Mouse (Mus musculus) CH12.LX (cell line): Measurements from ENCODE around the gene Arhgef7. TPM values are rescaled to one million over a fixed set of nuclear protein-coding genes. Genes with fewer than 3 reads are reported as not detected.

ENCODE experiments used
- DNase-seq: peaks from one replicate; pipeline ENCODE4 v3.0.0-alpha.2; 2013; ENCODE audit errors: extremely low read depth
- H3K27ac ChIP-seq: 2 replicates; pipeline ENCODE4 v1.5.1; 2012; ENCODE audit warnings: low read depth, mild to moderate bottlenecking, control low read depth, moderate library complexity; ENCODE audit not compliant: insufficient read depth
- H3K27me3 ChIP-seq: replicated peaks from 2 replicates; pipeline ENCODE3; 2012; ENCODE audit warnings: inconsistent platforms
- H3K36me3 ChIP-seq, 2 experiments: replicated peaks in 1 of 2; 2 replicates each; pipeline versions ENCODE3 to v1.6.1; 2012; ENCODE audit warnings: inconsistent platforms in 1 of 2, low read length in 1 of 2, mild to moderate bottlenecking in 1 of 2, mixed read lengths in 1 of 2, moderate library complexity in 1 of 2; ENCODE audit not compliant: control insufficient read depth in 1 of 2, insufficient read depth in 1 of 2
- H3K4me1 ChIP-seq, 2 experiments: 2 replicates each; pipeline ENCODE4 v1.6.1; 2012; ENCODE audit warnings: inconsistent platforms in 1 of 2, moderate library complexity in 1 of 2; ENCODE audit not compliant: insufficient read depth in 2 of 2, control insufficient read depth in 1 of 2
- H3K4me2 ChIP-seq: 2 replicates; pipeline ENCODE4 v1.6.1; 2012; ENCODE audit warnings: low read depth, mild to moderate bottlenecking, control low read depth; ENCODE audit not compliant: poor library complexity, insufficient read depth, severe bottlenecking
- H3K4me3 ChIP-seq, 3 experiments: fragments of 150-350 bp in 1 of 3; sonication (generic) in 1 of 3; replicated peaks in 1 of 3; 2 replicates each; pipeline versions ENCODE3 to v1.5.1; 2011 to 2012; ENCODE audit warnings: low read depth in 2 of 3, low read length in 2 of 3, mild to moderate bottlenecking in 2 of 3, moderate library complexity in 2 of 3, control low read depth in 1 of 3, improper control_type of control experiment in 1 of 3, inconsistent platforms in 1 of 3, mixed read lengths in 1 of 3; ENCODE audit not compliant: poor library complexity in 1 of 3
- H3K79me2 ChIP-seq: replicated peaks from 2 replicates; pipeline ENCODE4 v1.6.1; 2012; ENCODE audit warnings: mild to moderate bottlenecking, moderate library complexity; ENCODE audit not compliant: control insufficient read depth, poor library complexity, insufficient read depth, severe bottlenecking; ENCODE audit errors: extremely low read depth
- H3K9ac ChIP-seq: 2 replicates; pipeline ENCODE4 v1.6.1; 2012; ENCODE audit warnings: low read depth, mild to moderate bottlenecking, control low read depth, moderate library complexity; ENCODE audit not compliant: insufficient read depth
- H3K9me3 ChIP-seq: replicated peaks from 2 replicates; pipeline ENCODE3; 2012; ENCODE audit warnings: low read length, inconsistent platforms, mixed read lengths
- BHLHE40 ChIP-seq: IDR thresholded peaks from 2 replicates; pipeline ENCODE4 v1.6.1; 2011; ENCODE audit warnings: mild to moderate bottlenecking, low read depth, low read length, improper control_type of control experiment
- CHD2 ChIP-seq: IDR thresholded peaks from 2 replicates; pipeline ENCODE4 v1.6.1; 2011; ENCODE audit warnings: low read length, improper control_type of control experiment
- E2F4 ChIP-seq: IDR thresholded peaks from 2 replicates; pipeline ENCODE4 v1.6.1; 2011; ENCODE audit warnings: low read depth, low read length, improper control_type of control experiment; ENCODE audit not compliant: insufficient replicate concordance
- EP300 ChIP-seq: IDR thresholded peaks from 2 replicates; pipeline ENCODE4 v1.6.1; 2011; ENCODE audit warnings: low read length, improper control_type of control experiment
- HCFC1 ChIP-seq: IDR thresholded peaks from 2 replicates; pipeline ENCODE4 v1.6.1; 2012; ENCODE audit warnings: low read depth, mild to moderate bottlenecking, inconsistent platforms, low read length, improper control_type of control experiment
- JUN ChIP-seq: IDR thresholded peaks from 2 replicates; pipeline ENCODE4 v1.6.1; 2011; ENCODE audit warnings: low read depth, mild to moderate bottlenecking, low read length, improper control_type of control experiment, moderate library complexity; ENCODE audit not compliant: insufficient read depth
- MAX ChIP-seq: IDR thresholded peaks from 2 replicates; pipeline ENCODE4 v1.6.1; 2011; ENCODE audit warnings: low read length, improper control_type of control experiment
- MAZ ChIP-seq: IDR thresholded peaks from 2 replicates; pipeline ENCODE4 v1.6.1; 2012; ENCODE audit warnings: low read depth, mild to moderate bottlenecking, inconsistent platforms, low read length, improper control_type of control experiment, moderate library complexity
- MXI1 ChIP-seq: IDR thresholded peaks from 2 replicates; pipeline ENCODE4 v1.6.1; 2011; ENCODE audit warnings: mild to moderate bottlenecking, low read depth, low read length, improper control_type of control experiment
- MYC ChIP-seq: IDR thresholded peaks from 2 replicates; pipeline ENCODE4 v1.6.1; 2011; ENCODE audit warnings: low read depth, mild to moderate bottlenecking, improper control_type of control experiment, low read length
- NELFE ChIP-seq: IDR thresholded peaks from 2 replicates; pipeline ENCODE4 v1.6.1; 2011; ENCODE audit warnings: low read depth, low read length, improper control_type of control experiment
- PAX5 ChIP-seq: IDR thresholded peaks from 2 replicates; pipeline ENCODE4 v1.6.1; 2012; ENCODE audit warnings: low read length, inconsistent platforms, mixed read lengths
- POLR2A ChIP-seq: IDR thresholded peaks from 2 replicates; pipeline ENCODE4 v1.6.1; 2011; ENCODE audit warnings: low read depth, mild to moderate bottlenecking, improper control_type of control experiment, low read length
- POLR2AphosphoS2 ChIP-seq: IDR thresholded peaks from 2 replicates; pipeline ENCODE4 v1.6.1; 2011; ENCODE audit warnings: low read depth, low read length, improper control_type of control experiment
- RAD21 ChIP-seq: IDR thresholded peaks from 2 replicates; pipeline ENCODE4 v1.6.1; 2011; ENCODE audit warnings: low read depth, mild to moderate bottlenecking, low read length, improper control_type of control experiment, moderate library complexity
- RCOR1 ChIP-seq: conservative IDR thresholded peaks from 2 replicates; pipeline ENCODE4 v1.6.1; 2012; ENCODE audit warnings: low read depth, mild to moderate bottlenecking, inconsistent platforms, low read length, improper control_type of control experiment
- SMC3 ChIP-seq: IDR thresholded peaks from 2 replicates; pipeline ENCODE4 v1.6.1; 2011; ENCODE audit warnings: low read depth, low read length, improper control_type of control experiment
- TBP ChIP-seq: conservative IDR thresholded peaks from 2 replicates; pipeline ENCODE4 v1.6.1; 2011; ENCODE audit warnings: low read depth, low read length, improper control_type of control experiment
- UBTF ChIP-seq: IDR thresholded peaks from 2 replicates; pipeline ENCODE4 v1.6.1; 2012; ENCODE audit warnings: low read depth, mild to moderate bottlenecking, inconsistent platforms, low read length, improper control_type of control experiment, moderate library complexity
- USF1 ChIP-seq: IDR thresholded peaks from 2 replicates; pipeline ENCODE4 v1.6.1; 2014; ENCODE audit warnings: low read depth, mild to moderate bottlenecking, inconsistent platforms, low read length, improper control_type of control experiment
- USF2 ChIP-seq: conservative IDR thresholded peaks from 2 replicates; pipeline ENCODE4 v1.6.1; 2011; ENCODE audit warnings: low read depth, low read length, improper control_type of control experiment
- ZMIZ1 ChIP-seq: IDR thresholded peaks from 2 replicates; pipeline ENCODE4 v1.6.1; 2012; ENCODE audit warnings: low read depth, mild to moderate bottlenecking, inconsistent platforms, low read length, improper control_type of control experiment
- ZNF384 ChIP-seq: IDR thresholded peaks from 2 replicates; pipeline ENCODE4 v1.6.1; 2012; ENCODE audit warnings: low read depth, low read length, improper control_type of control experiment, inconsistent platforms
- dilution Hi-C: fragments of 300-500 bp; cut with MboI; formaldehyde crosslinking; loops from 2 replicates; pipeline ENCODE4 v1.14.3; 2020; ENCODE audit warnings: low sequenced_read_pairs; ENCODE audit not compliant: extremely low pct_unique_long_range_greater_than_20kb, extremely low pct_ligation_motif_present
- in situ Hi-C: fragments of 300-500 bp; cut with MboI; formaldehyde crosslinking; loops from 3 replicates; pipeline ENCODE4 v1.14.3; 2019; ENCODE audit warnings: low sequenced_read_pairs, low pct_ligation_motif_present, low pct_unique_long_range_greater_than_20kb, mixed read lengths
- polyA plus RNA-seq: library from polyadenylated mRNA; unstranded; fragments of >175 nt; gene quantifications from 2 replicates; pipeline ENCODE4 v1.2.1, GENCODE M21; 2012; ENCODE audit warnings: low read depth; ENCODE audit not compliant: insufficient read length
- total RNA-seq, 2 experiments: library from RNA; depleted of rRNA; stranded (reverse); fragments of 300-350 nt in 1 of 2; fragments of >200 nt in 1 of 2; gene quantifications; 2 replicates each; pipeline ENCODE4 v1.2.3; 2012 to 2014

Gene Arhgef7
- total and polyA plus RNA-seq, 3 experiments = 8.5 to 28.7 (median 17.0) TPM

DNA sequence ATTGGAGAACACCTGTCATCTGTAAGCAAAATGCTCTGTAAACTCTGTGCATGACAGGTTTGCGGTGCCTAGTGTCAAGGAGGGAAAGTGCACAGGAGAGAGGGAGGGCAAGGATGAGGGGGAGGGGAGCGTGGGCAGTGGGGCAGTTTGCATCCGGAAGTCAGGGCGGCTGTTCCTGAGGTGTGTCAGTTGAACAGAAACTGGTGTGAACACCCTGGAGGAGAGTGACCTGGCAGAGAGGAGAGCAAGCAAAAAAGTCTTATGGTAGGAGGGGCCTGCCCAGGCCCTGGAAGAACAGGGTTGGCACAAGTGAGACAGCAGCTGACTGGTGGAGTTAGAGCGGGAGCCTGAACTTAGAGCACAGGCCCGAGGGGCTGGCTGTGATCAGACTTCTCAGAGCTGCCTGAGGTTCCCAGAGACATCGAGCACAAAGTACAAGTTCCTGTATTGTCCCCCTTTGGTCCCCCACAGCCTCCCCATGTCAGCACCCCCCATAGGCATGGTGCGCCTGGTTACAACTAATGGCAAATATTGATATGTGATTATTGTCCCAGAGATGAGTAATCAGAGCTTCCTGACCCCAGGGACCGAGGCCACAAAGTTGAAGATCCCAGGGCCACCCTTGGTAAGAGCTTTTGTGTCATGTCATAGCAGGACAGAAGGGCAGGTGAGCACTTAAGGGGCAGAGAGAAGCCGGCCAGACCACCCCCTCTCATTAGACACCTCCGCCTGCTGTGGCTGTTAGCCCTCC lies 19.5 kb downstream of the Arhgef7 start:
- H3K9ac ChIP-seq = no peak overlapping the region
- H3K9me3 ChIP-seq = peaks cover 6% of the 10 kb centered on the region
- dilution Hi-C loops = no loop called here
- no peak overlapping the region for H3K4me3 ChIP-seq
- no peaks in the 10 kb centered on the region for H3K36me3 ChIP-seq
- no peak overlapping the region for H3K27ac ChIP-seq
- DNase-seq = no peak
- no peak overlapping the region for H3K4me2 ChIP-seq
- H3K4me1 ChIP-seq = no peaks in the 10 kb centered on the region
- H3K27me3 ChIP-seq = peaks cover 87% of the 10 kb centered on the region
- TF ChIP-seq TBP = no peak
- no peak for TF ChIP-seq JUN
- no peak for TF ChIP-seq MAZ
- TF ChIP-seq MYC = no peak
- TF ChIP-seq POLR2AphosphoS2 = no peak
- no peak for TF ChIP-seq EP300
- no peak for TF ChIP-seq RAD21
- TF ChIP-seq HCFC1 = no peak
- TF ChIP-seq USF1 = no peak
- no peak for TF ChIP-seq SMC3
- no peak for TF ChIP-seq E2F4
- TF ChIP-seq ZMIZ1 = no peak
- TF ChIP-seq RCOR1 = no peak
- TF ChIP-seq NELFE = no peak
- TF ChIP-seq, all 38 proteins: peak for 0
- in situ Hi-C loops = loop anchor here (10.0 kb wide), 1 partner anchor 198 kb away; no protein-coding TSS in a partner anchor
- no peaks in the 10 kb centered on the region for H3K79me2 ChIP-seq

DNA sequence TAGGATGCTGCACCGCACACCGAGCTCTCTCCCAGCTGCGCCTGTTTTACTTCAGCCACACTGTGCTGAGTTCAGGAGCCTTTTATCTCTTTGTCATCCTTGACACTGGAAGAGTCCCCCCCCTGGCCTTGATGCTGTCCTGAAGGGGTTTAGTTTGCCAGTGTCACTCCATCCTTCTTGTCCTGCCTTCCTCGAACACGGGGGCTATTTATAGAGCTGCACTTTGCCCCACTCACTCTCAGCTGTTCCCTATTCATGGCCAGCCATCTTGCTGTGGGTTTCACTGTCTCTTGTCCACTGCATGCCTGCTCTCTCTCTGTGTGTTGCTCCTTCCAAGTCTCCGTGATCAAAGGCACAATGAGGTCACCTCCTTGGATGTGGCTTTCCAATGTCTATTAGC lies 22.0 kb downstream of the Arhgef7 start:
- Histone ChIP-seq H3K4me1 (0 out of 4 replicates have a peak, but pooled peaks cover 0 to 2% of the 10 kb centered on the region in 2 experiments), H3K27me3 (peaks cover 83% of the 10 kb centered on the region), H3K36me3 (no peaks in the 10 kb centered on the region), H3K4me3 (no peak overlapping the region), H3K79me2 (no peaks in the 10 kb centered on the region), H3K27ac (no peak overlapping the region), H3K9ac (no peak overlapping the region), H3K4me2 (no peak overlapping the region), H3K9me3 (peaks cover 6% of the 10 kb centered on the region)
- in situ Hi-C loops (loop anchor here (10.0 kb wide), 1 partner anchor 195 kb away; no protein-coding TSS in a partner anchor), dilution Hi-C loops (no loop called here)
- no peak for TF ChIP-seq MAX
- TF ChIP-seq TBP = no peak
- TF ChIP-seq POLR2A = no peak
- TF ChIP-seq ZNF384 = no peak
- no peak for TF ChIP-seq BHLHE40
- no peak for TF ChIP-seq HCFC1
- no peak for TF ChIP-seq PAX5
- no peak for TF ChIP-seq MAZ
- no peak for TF ChIP-seq NELFE
- TF ChIP-seq USF2 = no peak
- no peak for TF ChIP-seq MYC
- TF ChIP-seq CHD2 = no peak
- no peak for TF ChIP-seq UBTF
- no peak for TF ChIP-seq MXI1
- no peak for TF ChIP-seq ZMIZ1
- DNase-seq = no peak
